Mouse (Mus musculus) megakaryocyte, embryonic 14.5 days (primary cell): Measurements from ENCODE around the gene A630073D07Rik.

ENCODE experiments used
- FLI1 ChIP-seq: IDR thresholded peaks from 2 replicates; pipeline ENCODE4 v1.6.1; 2012; ENCODE audit warnings: low read length, inconsistent platforms, mixed read lengths
- GATA1 ChIP-seq: IDR thresholded peaks from 3 replicates; pipeline ENCODE4 v1.6.1; 2012; ENCODE audit warnings: mixed read lengths, low read length, inconsistent platforms, borderline replicate concordance

DNA sequence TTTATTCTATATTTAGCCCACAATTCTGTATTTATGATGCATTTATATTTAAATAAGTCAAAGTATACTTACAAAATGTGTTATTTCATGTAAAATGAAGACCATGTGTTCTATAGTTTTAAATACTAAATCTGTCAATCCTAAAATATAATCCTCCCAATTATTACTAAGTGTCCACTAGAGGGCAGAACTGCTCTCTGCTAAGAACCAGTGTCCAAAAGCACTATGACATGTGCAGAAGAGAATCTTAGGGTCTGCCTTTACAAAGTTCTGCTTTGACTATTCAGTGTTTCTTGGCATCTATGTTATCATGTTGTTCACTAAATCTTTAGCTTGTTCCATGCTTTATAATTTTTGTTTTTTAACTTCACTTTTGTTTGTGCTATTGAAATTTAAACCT, 1.9 kb downstream of the A630073D07Rik start:
- TF ChIP-seq GATA1 (no peak), FLI1 (no peak)
